Mouse (Mus musculus): ENCODE measurements around the gene Cdca8. TPM values are rescaled to one million over a fixed set of nuclear protein-coding genes. Genes with fewer than 3 reads are reported as not detected.

Cdca8 gene
- polyA plus RNA-seq, 1 experiment from 2014 or later: 63.8 TPM

DNA sequence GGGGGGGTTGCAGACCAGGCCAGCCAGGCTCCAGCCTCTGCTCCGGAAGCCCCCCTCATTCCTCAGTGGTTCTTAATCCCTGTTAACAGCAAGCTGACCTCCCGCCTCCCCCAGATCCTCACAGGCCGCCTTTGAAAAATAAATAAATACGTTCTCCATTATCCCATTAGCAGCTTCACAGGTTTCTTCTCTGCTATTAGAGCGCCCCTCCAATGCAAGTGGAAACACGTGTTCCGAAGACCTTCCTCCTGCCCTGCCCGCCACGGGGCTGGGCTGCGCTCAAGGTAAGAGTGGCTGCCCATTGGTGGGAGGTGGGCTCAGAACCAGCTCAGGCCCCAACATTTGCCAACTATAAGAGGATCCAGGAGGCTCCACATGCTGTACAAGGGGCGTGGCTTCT, 23.5 kb upstream of the Cdca8 start:
- no peak overlapping the region for H3K9ac ChIP-seq (ENCODE audit: low read length)

DNA sequence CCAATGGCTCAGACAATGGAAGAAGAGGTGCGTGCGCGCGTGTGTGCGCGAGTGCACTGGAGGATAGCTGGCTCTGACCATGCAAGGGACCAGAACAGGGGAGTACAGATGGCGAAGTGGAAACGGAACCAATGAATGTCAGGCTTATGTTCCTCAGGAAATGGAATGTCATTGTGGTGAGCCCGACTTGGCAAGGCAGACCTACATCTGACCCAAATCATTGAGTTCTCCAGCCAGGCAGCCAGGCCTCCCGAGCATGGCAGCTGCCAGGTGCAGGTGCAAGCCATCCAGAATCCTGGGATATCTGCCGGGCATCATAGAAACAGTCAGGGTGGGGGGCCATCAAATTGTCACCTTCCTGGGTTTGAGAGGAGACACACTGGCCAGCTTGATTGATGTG, 21.8 kb upstream of the Cdca8 start:
- ATAC-seq (no peak), DNase-seq (ENCODE audit: low spot score) (no peak)
- H3K9me3 ChIP-seq (replicated peaks; ENCODE audit: control insufficient read depth, low read length): no peaks in the 10 kb centered on the region
- H3K27me3 ChIP-seq (replicated peaks; ENCODE audit: control insufficient read depth, insufficient read depth, low read length): no peaks in the 10 kb centered on the region
- H3K9ac ChIP-seq (ENCODE audit: low read length): no peak overlapping the region
- no peak overlapping the region for H3K4me2 ChIP-seq (ENCODE audit: low read length)
- no peaks in the 10 kb centered on the region for H3K4me1 ChIP-seq (ENCODE audit: control insufficient read depth, insufficient read depth, low read length)
- WGBS: 90% methylated on average over 11 of the region's 11 CpGs
- no peak overlapping the region for H3K27ac ChIP-seq (ENCODE audit: low read depth, low read length)
- H3K36me3 ChIP-seq (ENCODE audit: control insufficient read depth, insufficient read depth, low read length): no peaks in the 10 kb centered on the region
- no peak overlapping the region for H3K4me3 ChIP-seq (ENCODE audit: low read depth, low read length)

More for the DNA sequence above, 23.5 kb upstream of the Cdca8 start:
- H3K4me3 ChIP-seq (ENCODE audit: low read depth, low read length): no peak overlapping the region
- 69% methylated on average over 11 of the region's 11 CpGs for WGBS
- no peak overlapping the region for H3K27ac ChIP-seq (ENCODE audit: low read depth, low read length)
- no peaks in the 10 kb centered on the region for H3K9me3 ChIP-seq (replicated peaks; ENCODE audit: control insufficient read depth, low read length)
- H3K4me2 ChIP-seq (ENCODE audit: low read length): no peak overlapping the region
- H3K27me3 ChIP-seq (replicated peaks; ENCODE audit: control insufficient read depth, insufficient read depth, low read length): no peaks in the 10 kb centered on the region
- no peak for ATAC-seq
- DNase-seq (ENCODE audit: low spot score): no peak
- H3K36me3 ChIP-seq (ENCODE audit: control insufficient read depth, insufficient read depth, low read length): no peaks in the 10 kb centered on the region
- no peaks in the 10 kb centered on the region for H3K4me1 ChIP-seq (ENCODE audit: control insufficient read depth, insufficient read depth, low read length)

- H3K9ac ChIP-seq (ENCODE audit: low read length): no peak overlapping the region
- no peaks in the 10 kb centered on the region for H3K36me3 ChIP-seq (ENCODE audit: control insufficient read depth, insufficient read depth, low read length)
- DNase-seq (ENCODE audit: low spot score) (no peak), ATAC-seq (no peak)
- 75% methylated on average over 11 of the region's 11 CpGs for WGBS
- no peaks in the 10 kb centered on the region for H3K4me1 ChIP-seq (ENCODE audit: control insufficient read depth, insufficient read depth, low read length)
- H3K4me3 ChIP-seq (ENCODE audit: low read depth, low read length): no peak overlapping the region
- no peak overlapping the region for H3K27ac ChIP-seq (ENCODE audit: low read depth, low read length)
- no peaks in the 10 kb centered on the region for H3K9me3 ChIP-seq (replicated peaks; ENCODE audit: control insufficient read depth, low read length)
- no peak overlapping the region for H3K4me2 ChIP-seq (ENCODE audit: low read length)
- no peaks in the 10 kb centered on the region for H3K27me3 ChIP-seq (replicated peaks; ENCODE audit: control insufficient read depth, insufficient read depth, low read length)
These were observed 20.0 kb upstream of the Cdca8 start for GRCm38 (mm10) chr4:124959062-124959461.

GRCm38 (mm10) chr4:124957284-124957683, 18.2 kb upstream of the Cdca8 start:
- ATAC-seq: no peak
- Histone ChIP-seq H3K36me3 (ENCODE audit: control insufficient read depth, insufficient read depth, low read length) (no peaks in the 10 kb centered on the region), H3K9me3 (replicated peaks; ENCODE audit: control insufficient read depth, low read length) (no peaks in the 10 kb centered on the region), H3K4me1 (ENCODE audit: control insufficient read depth, insufficient read depth, low read length) (no peaks in the 10 kb centered on the region), H3K27ac (ENCODE audit: low read depth, low read length) (no peak overlapping the region), H3K4me2 (ENCODE audit: low read length) (no peak overlapping the region), H3K9ac (ENCODE audit: low read length) (no peak overlapping the region), H3K4me3 (ENCODE audit: low read depth, low read length) (no peak overlapping the region), H3K27me3 (replicated peaks; ENCODE audit: control insufficient read depth, insufficient read depth, low read length) (no peaks in the 10 kb centered on the region)
- DNase-seq (ENCODE audit: low spot score): no peak
- WGBS: 85% methylated on average over 2 of the region's 2 CpGs

- H3K36me3 ChIP-seq (ENCODE audit: control insufficient read depth, insufficient read depth, low read length): no peaks in the 10 kb centered on the region
- H3K9me3 ChIP-seq (replicated peaks; ENCODE audit: control insufficient read depth, low read length): no peaks in the 10 kb centered on the region
- ATAC-seq (no peak), DNase-seq (ENCODE audit: low spot score) (no peak)
- H3K9ac ChIP-seq (ENCODE audit: low read length): no peak overlapping the region
- H3K27ac ChIP-seq (ENCODE audit: low read depth, low read length): no peak overlapping the region
- no peak overlapping the region for H3K4me3 ChIP-seq (ENCODE audit: low read depth, low read length)
- H3K4me2 ChIP-seq (ENCODE audit: low read length): no peak overlapping the region
- 69% methylated on average over 4 of the region's 4 CpGs for WGBS
- no peaks in the 10 kb centered on the region for H3K27me3 ChIP-seq (replicated peaks; ENCODE audit: control insufficient read depth, insufficient read depth, low read length)
- no peaks in the 10 kb centered on the region for H3K4me1 ChIP-seq (ENCODE audit: control insufficient read depth, insufficient read depth, low read length)
These were observed 14.4 kb upstream of the Cdca8 start for GRCm38 (mm10) chr4:124953546-124953945.

- no peaks in the 10 kb centered on the region for H3K36me3 ChIP-seq (ENCODE audit: control insufficient read depth, insufficient read depth, low read length)
- no peaks in the 10 kb centered on the region for H3K4me1 ChIP-seq (ENCODE audit: control insufficient read depth, insufficient read depth, low read length)
- H3K27me3 ChIP-seq (replicated peaks; ENCODE audit: control insufficient read depth, insufficient read depth, low read length): no peaks in the 10 kb centered on the region
- H3K4me2 ChIP-seq (ENCODE audit: low read length): no peak overlapping the region
- no peak overlapping the region for H3K4me3 ChIP-seq (ENCODE audit: low read depth, low read length)
- no peaks in the 10 kb centered on the region for H3K9me3 ChIP-seq (replicated peaks; ENCODE audit: control insufficient read depth, low read length)
- H3K27ac ChIP-seq (ENCODE audit: low read depth, low read length): no peak overlapping the region
- ATAC-seq (no peak), DNase-seq (ENCODE audit: low spot score) (no peak)
- no peak overlapping the region for H3K9ac ChIP-seq (ENCODE audit: low read length)
- WGBS: 56% methylated on average over 10 of the region's 10 CpGs
These were observed 11.9 kb upstream of the Cdca8 start for GRCm38 (mm10) chr4:124951036-124951433.

DNA sequence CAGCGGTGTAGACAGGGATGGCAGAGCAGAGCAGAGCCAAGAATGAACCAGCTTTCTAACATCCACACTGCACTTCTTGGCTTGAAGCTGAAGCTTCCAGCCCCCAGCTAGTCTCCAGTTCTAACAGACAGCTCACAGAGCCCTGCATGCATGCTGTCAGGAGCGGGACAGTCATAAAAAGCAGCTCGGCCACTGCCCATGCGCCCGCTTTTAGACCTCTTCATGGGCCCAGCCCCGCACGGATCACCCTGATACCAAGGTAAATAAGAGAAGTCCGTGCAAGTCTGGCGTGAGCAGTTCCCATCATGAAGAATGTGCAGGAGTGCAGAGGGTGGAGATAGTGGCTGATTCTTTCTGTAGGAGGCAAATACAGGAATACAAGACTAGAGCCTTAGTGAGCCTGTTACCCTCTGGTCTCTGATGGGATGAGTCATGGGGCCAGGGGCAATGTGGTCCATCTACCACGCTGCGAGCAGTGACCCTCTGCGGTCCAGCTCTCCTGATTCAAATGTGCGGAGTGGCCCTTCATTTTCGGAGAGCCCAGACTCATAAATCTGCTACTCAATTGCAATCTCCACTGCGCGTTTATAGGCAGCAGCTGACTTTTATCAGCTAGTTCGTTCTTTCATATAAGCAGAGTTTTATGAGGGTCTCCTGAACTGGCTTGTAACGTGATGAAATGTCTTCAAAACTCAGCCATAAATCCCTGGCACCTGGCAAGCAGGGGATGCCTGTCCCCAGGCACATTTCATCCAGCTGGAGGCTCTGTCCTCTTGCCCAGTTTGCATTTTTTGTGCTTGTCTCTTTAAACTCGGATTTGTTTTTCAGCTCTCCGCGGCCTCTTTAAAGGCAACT, 11.3 kb upstream of the Cdca8 start:
- H3K27ac ChIP-seq (ENCODE audit: low read depth, low read length): no peak overlapping the region
- H3K4me3 ChIP-seq (ENCODE audit: low read depth, low read length): no peak overlapping the region
- H3K4me2 ChIP-seq (ENCODE audit: low read length): no peak overlapping the region
- DNase-seq (ENCODE audit: low spot score): no peak
- no peak overlapping the region for H3K9ac ChIP-seq (ENCODE audit: low read length)
- no peaks in the 10 kb centered on the region for H3K36me3 ChIP-seq (ENCODE audit: control insufficient read depth, insufficient read depth, low read length)
- no peaks in the 10 kb centered on the region for H3K27me3 ChIP-seq (replicated peaks; ENCODE audit: control insufficient read depth, insufficient read depth, low read length)
- 84% methylated on average over 21 of the region's 21 CpGs for WGBS
- no peaks in the 10 kb centered on the region for H3K9me3 ChIP-seq (replicated peaks; ENCODE audit: control insufficient read depth, low read length)
- no peaks in the 10 kb centered on the region for H3K4me1 ChIP-seq (ENCODE audit: control insufficient read depth, insufficient read depth, low read length)
- ATAC-seq: no peak

DNA sequence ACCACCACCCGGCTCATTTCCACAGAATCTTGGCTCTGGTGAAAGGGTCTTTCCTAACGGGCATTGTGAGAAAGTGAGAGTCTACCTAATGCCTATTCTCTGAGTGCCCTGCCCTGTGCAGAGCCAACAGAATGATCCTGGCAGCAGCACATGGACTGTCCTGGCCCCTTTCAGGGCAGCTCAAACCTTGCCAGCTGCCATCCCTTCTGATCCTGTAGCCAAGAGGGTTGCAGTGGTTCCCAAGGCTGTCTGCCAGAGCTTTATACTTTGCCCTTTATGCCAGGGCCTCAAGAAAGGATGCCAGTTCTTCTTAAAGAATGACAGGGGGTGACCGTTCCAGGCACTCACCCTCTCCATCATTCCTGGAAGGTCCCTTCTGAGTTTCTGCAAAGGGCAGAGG, 10.4 kb upstream of the Cdca8 start:
- WGBS: 57% methylated on average over 3 of the region's 3 CpGs
- no peak overlapping the region for H3K9ac ChIP-seq (ENCODE audit: low read length)
- H3K9me3 ChIP-seq (replicated peaks; ENCODE audit: control insufficient read depth, low read length): no peaks in the 10 kb centered on the region
- DNase-seq (ENCODE audit: low spot score) (peak; percentile 49), ATAC-seq (no peak)
- H3K4me2 ChIP-seq (ENCODE audit: low read length): no peak overlapping the region
- H3K4me3 ChIP-seq (ENCODE audit: low read depth, low read length): no peak overlapping the region
- no peaks in the 10 kb centered on the region for H3K27me3 ChIP-seq (replicated peaks; ENCODE audit: control insufficient read depth, insufficient read depth, low read length)
- no peaks in the 10 kb centered on the region for H3K4me1 ChIP-seq (ENCODE audit: control insufficient read depth, insufficient read depth, low read length)
- H3K36me3 ChIP-seq (ENCODE audit: control insufficient read depth, insufficient read depth, low read length): no peaks in the 10 kb centered on the region
- H3K27ac ChIP-seq (ENCODE audit: low read depth, low read length): no peak overlapping the region

- peaks cover 28% of the 10 kb centered on the region for H3K36me3 ChIP-seq (ENCODE audit: control insufficient read depth, insufficient read depth, low read length)
- ATAC-seq: no peak
- H3K9me3 ChIP-seq (replicated peaks; ENCODE audit: control insufficient read depth, low read length): no peaks in the 10 kb centered on the region
- no peak overlapping the region for H3K4me3 ChIP-seq (ENCODE audit: low read depth, low read length)
- H3K9ac ChIP-seq (ENCODE audit: low read length): no peak overlapping the region
- no peak overlapping the region for H3K4me2 ChIP-seq (ENCODE audit: low read length)
- H3K27me3 ChIP-seq (replicated peaks; ENCODE audit: control insufficient read depth, insufficient read depth, low read length): no peaks in the 10 kb centered on the region
- WGBS: 49% methylated on average over 2 of the region's 2 CpGs
- DNase-seq (ENCODE audit: low spot score): peak; percentile 13
- H3K4me1 ChIP-seq (ENCODE audit: control insufficient read depth, insufficient read depth, low read length): no peaks in the 10 kb centered on the region
- no peak overlapping the region for H3K27ac ChIP-seq (ENCODE audit: low read depth, low read length)
These were observed 5.8 kb upstream of the Cdca8 start for GRCm38 (mm10) chr4:124944961-124945360.

Data from forebrain, embryonic 14.5 days (tissue).